Mouse (Mus musculus): ENCODE results near the gene Farsb. TPM values are rescaled to one million over a fixed set of nuclear protein-coding genes. Genes with fewer than 3 reads are reported as not detected.

Gene Farsb
- polyA plus RNA-seq, 1 experiment from 2014 or later: 154 TPM

DNA sequence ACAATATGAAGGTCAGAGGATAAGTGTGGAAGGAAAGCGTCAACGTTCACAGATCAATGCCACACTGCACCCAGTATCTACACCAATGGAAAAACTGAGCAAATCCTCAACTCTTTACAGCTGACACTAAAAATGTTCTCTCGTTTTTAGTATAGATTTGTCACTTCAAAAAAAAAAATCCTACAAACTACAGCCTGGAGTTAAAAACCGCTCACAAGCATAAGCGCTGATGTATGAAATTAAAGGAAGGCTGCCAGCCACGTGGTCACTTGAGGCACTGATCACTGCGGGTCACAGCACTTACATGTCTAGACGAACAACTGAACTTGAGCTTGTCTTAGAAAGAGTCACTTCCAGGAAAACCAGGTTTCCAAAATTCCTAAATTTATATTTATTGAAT, 34.8 kb downstream of the Farsb start:
- WGBS: 89% methylated on average over 8 of the region's 8 CpGs
- no peaks in the 10 kb centered on the region for H3K4me1 ChIP-seq
- H3K9ac ChIP-seq: no peak overlapping the region
- no peak for ATAC-seq (replicated peaks)
- H3K27ac ChIP-seq: no peak overlapping the region
- H3K27me3 ChIP-seq (replicated peaks): no peaks in the 10 kb centered on the region
- H3K4me3 ChIP-seq: no peak overlapping the region
- no peak overlapping the region for H3K4me2 ChIP-seq
- no peaks in the 10 kb centered on the region for H3K9me3 ChIP-seq
- peaks cover 19% of the 10 kb centered on the region; the same call in 1 of the 2 replicates for H3K36me3 ChIP-seq (replicated peaks)

- WGBS: 87% methylated on average over 6 of the region's 6 CpGs
- H3K4me2 ChIP-seq: no peak overlapping the region
- H3K27me3 ChIP-seq (replicated peaks): no peaks in the 10 kb centered on the region
- H3K27ac ChIP-seq: no peak overlapping the region
- H3K9me3 ChIP-seq: no peaks in the 10 kb centered on the region
- H3K9ac ChIP-seq: no peak overlapping the region
- H3K4me1 ChIP-seq: no peaks in the 10 kb centered on the region
- no peak for ATAC-seq (replicated peaks)
- peaks cover 15% of the 10 kb centered on the region; the same call in 1 of the 2 replicates for H3K36me3 ChIP-seq (replicated peaks)
- no peak overlapping the region for H3K4me3 ChIP-seq
These were observed 36.2 kb downstream of the Farsb start for GRCm38 (mm10) chr1:78452544-78452943.

DNA sequence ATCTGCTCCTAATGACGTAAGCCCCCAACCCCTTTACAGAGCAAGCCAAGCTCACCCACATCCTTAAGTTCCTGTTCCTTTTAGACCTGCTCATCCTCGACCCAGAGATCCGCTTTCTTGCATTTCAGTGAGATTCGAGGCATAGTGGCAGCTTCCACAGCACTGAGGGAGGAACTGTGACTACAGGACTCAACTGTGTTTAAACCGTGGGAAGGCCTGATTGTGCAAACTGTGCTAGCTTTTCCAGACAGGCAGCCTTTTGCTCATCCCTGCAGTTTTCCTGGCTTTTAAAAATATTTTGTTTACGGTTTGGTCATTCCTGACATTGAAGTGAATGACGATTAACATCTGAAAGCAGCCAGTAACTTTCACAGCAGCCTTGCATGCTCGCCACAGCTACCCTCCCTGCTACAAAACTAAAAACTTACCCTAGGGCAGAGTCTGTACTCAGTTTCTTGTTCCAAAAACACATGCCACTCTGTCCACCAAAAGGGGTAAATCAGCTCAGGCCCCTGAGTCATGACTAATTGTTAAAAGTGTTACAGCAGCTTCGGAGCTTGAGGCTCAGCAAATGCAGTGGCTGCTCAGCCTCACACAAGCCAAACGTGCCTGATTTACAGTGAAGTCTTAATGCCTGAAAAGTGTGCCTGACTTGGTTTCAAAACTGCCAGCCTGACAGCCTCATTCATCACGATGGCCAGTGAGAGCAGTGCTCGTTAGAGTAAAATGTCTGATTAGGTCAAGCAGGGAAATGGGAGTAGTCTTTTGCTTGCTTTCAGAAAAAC, 37.4 kb downstream of the Farsb start:
- Histone ChIP-seq H3K27ac (no peak overlapping the region), H3K27me3 (replicated peaks) (no peaks in the 10 kb centered on the region), H3K9me3 (no peaks in the 10 kb centered on the region), H3K4me1 (no peaks in the 10 kb centered on the region), H3K4me2 (no peak overlapping the region), H3K9ac (no peak overlapping the region), H3K4me3 (no peak overlapping the region), H3K36me3 (replicated peaks) (peaks cover 13% of the 10 kb centered on the region; the same call in 1 of the 2 replicates)
- WGBS: 76% methylated on average over 12 of the region's 12 CpGs
- no peak for ATAC-seq (replicated peaks)

GRCm38 (mm10) chr1:78448091-78448490, 40.6 kb downstream of the Farsb start:
- Histone ChIP-seq H3K4me3 (no peak overlapping the region), H3K27ac (no peak overlapping the region), H3K4me2 (no peak overlapping the region), H3K36me3 (replicated peaks) (peaks cover 12% of the 10 kb centered on the region; the same call in 1 of the 2 replicates), H3K9me3 (no peaks in the 10 kb centered on the region), H3K9ac (no peak overlapping the region), H3K27me3 (replicated peaks) (no peaks in the 10 kb centered on the region), H3K4me1 (no peaks in the 10 kb centered on the region)
- 0 out of 2 replicates have a peak, but pooled peaks have one; percentile 20 for ATAC-seq (replicated peaks)
- WGBS: 37% methylated on average over 1 of the region's 1 CpGs

DNA sequence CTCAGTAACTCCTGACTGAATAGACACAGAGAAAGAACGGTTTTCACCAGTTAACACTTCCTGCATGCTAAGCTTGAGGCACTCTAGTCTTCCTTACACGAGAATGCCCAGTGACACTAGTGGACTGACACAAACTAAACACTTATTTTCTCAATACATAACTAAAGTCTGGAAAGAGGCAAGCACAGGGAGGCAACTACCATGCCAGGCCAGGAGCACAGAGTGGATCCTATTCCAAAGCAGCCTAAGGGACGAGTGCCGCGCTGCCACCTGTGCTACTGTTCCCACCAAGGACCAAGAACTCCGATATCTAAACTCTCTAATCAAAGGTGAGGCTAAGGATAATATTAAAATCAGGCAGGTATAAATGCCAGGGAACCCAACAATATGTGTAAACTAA, 42.0 kb downstream of the Farsb start:
- H3K27me3 ChIP-seq (replicated peaks): no peaks in the 10 kb centered on the region
- no peak overlapping the region for H3K4me3 ChIP-seq
- H3K9ac ChIP-seq: no peak overlapping the region
- ATAC-seq (replicated peaks): no peak
- H3K4me2 ChIP-seq: no peak overlapping the region
- 95% methylated on average over 6 of the region's 6 CpGs for WGBS
- no peaks in the 10 kb centered on the region for H3K9me3 ChIP-seq
- H3K4me1 ChIP-seq: no peaks in the 10 kb centered on the region
- H3K36me3 ChIP-seq (replicated peaks): peaks cover 15% of the 10 kb centered on the region; the same call in 1 of the 2 replicates
- H3K27ac ChIP-seq: no peak overlapping the region

GRCm38 (mm10) chr1:78446232-78446631, 42.5 kb downstream of the Farsb start:
- no peaks in the 10 kb centered on the region for H3K27me3 ChIP-seq (replicated peaks)
- peaks cover 15% of the 10 kb centered on the region; the same call in 1 of the 2 replicates for H3K36me3 ChIP-seq (replicated peaks)
- H3K4me1 ChIP-seq: no peaks in the 10 kb centered on the region
- no peak overlapping the region for H3K4me3 ChIP-seq
- no peak overlapping the region for H3K27ac ChIP-seq
- H3K4me2 ChIP-seq: no peak overlapping the region
- WGBS: 92% methylated on average over 8 of the region's 8 CpGs
- no peak for ATAC-seq (replicated peaks)
- no peak overlapping the region for H3K9ac ChIP-seq
- no peaks in the 10 kb centered on the region for H3K9me3 ChIP-seq

DNA sequence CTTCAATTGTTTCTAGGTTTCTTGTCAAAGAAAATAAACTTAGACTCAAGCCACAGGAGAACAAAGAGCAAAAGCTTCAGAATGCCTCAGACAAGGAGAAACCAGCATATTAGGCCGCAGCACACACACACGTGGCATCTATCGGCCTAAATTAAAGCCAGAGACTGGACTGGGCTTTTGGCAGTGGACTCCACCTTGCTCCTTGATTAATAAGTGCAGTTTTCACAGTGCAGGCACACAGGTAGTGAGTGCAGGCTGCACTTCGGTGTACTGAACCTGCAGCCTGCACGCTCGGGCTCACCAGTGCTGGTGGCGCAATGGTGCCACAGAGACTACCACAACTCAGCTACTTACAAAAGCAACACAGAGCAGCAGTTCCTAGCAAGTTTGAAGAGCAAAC, 45.6 kb downstream of the Farsb start:
- Histone ChIP-seq H3K4me2 (no peak overlapping the region), H3K27me3 (replicated peaks) (no peaks in the 10 kb centered on the region), H3K4me3 (no peak overlapping the region), H3K36me3 (replicated peaks) (peaks cover 8% of the 10 kb centered on the region; the same call in 1 of the 2 replicates), H3K9ac (no peak overlapping the region), H3K9me3 (no peaks in the 10 kb centered on the region), H3K27ac (no peak overlapping the region), H3K4me1 (no peaks in the 10 kb centered on the region)
- ATAC-seq (replicated peaks): no peak
- 93% methylated on average over 7 of the region's 7 CpGs for WGBS

GRCm38 (mm10) chr1:78440716-78441115, 48.0 kb downstream of the Farsb start:
- Histone ChIP-seq H3K9me3 (no peaks in the 10 kb centered on the region), H3K4me1 (no peaks in the 10 kb centered on the region), H3K27ac (no peak overlapping the region), H3K27me3 (replicated peaks) (no peaks in the 10 kb centered on the region), H3K36me3 (replicated peaks) (peaks cover 8% of the 10 kb centered on the region; the same call in 1 of the 2 replicates), H3K4me3 (no peak overlapping the region), H3K9ac (no peak overlapping the region), H3K4me2 (no peak overlapping the region)
- no peak for ATAC-seq (replicated peaks)
- 93% methylated on average over 8 of the region's 8 CpGs for whole genome bisulfite sequencing

GRCm38 (mm10) chr1:78437150-78437549, 51.5 kb downstream of the Farsb start:
- Histone ChIP-seq H3K9ac (no peak overlapping the region), H3K4me1 (no peaks in the 10 kb centered on the region), H3K4me3 (no peak overlapping the region), H3K27ac (no peak overlapping the region), H3K27me3 (replicated peaks) (no peaks in the 10 kb centered on the region), H3K9me3 (no peaks in the 10 kb centered on the region), H3K36me3 (replicated peaks) (no peaks in the 10 kb centered on the region; the same call in 1 of the 2 replicates), H3K4me2 (no peak overlapping the region)
- no peak for ATAC-seq (replicated peaks)
- 72% methylated on average over 3 of the region's 3 CpGs for WGBS

GRCm38 (mm10) chr1:78436445-78436844, 52.3 kb downstream of the Farsb start:
- WGBS: 95% methylated on average over 1 of the region's 1 CpGs
- no peaks in the 10 kb centered on the region for H3K9me3 ChIP-seq
- no peak overlapping the region for H3K9ac ChIP-seq
- no peaks in the 10 kb centered on the region for H3K27me3 ChIP-seq (replicated peaks)
- no peak overlapping the region for H3K4me3 ChIP-seq
- H3K4me2 ChIP-seq: no peak overlapping the region
- H3K4me1 ChIP-seq: no peaks in the 10 kb centered on the region
- no peak overlapping the region for H3K27ac ChIP-seq
- H3K36me3 ChIP-seq (replicated peaks): no peaks in the 10 kb centered on the region; the same call in 1 of the 2 replicates
- ATAC-seq (replicated peaks): no peak

- Histone ChIP-seq H3K27me3 (replicated peaks) (no peaks in the 10 kb centered on the region), H3K4me2 (no peak overlapping the region), H3K4me3 (no peak overlapping the region), H3K9ac (no peak overlapping the region), H3K27ac (no peak overlapping the region), H3K36me3 (replicated peaks) (no peaks in the 10 kb centered on the region), H3K4me1 (no peaks in the 10 kb centered on the region), H3K9me3 (no peaks in the 10 kb centered on the region)
- no peak for ATAC-seq (replicated peaks)
- 83% methylated on average over 2 of the region's 2 CpGs for WGBS
These were observed 52.7 kb downstream of the Farsb start for GRCm38 (mm10) chr1:78435967-78436366.

GRCm38 (mm10) chr1:78433472-78433871, 55.2 kb downstream of the Farsb start:
- H3K9ac ChIP-seq: no peak overlapping the region
- no peaks in the 10 kb centered on the region for H3K9me3 ChIP-seq
- H3K4me2 ChIP-seq: no peak overlapping the region
- no peak for ATAC-seq (replicated peaks)
- no peaks in the 10 kb centered on the region for H3K27me3 ChIP-seq (replicated peaks)
- H3K27ac ChIP-seq: no peak overlapping the region
- WGBS: 95% methylated on average over 9 of the region's 9 CpGs
- no peak overlapping the region for H3K4me3 ChIP-seq
- no peaks in the 10 kb centered on the region for H3K36me3 ChIP-seq (replicated peaks)
- H3K4me1 ChIP-seq: no peaks in the 10 kb centered on the region

DNA sequence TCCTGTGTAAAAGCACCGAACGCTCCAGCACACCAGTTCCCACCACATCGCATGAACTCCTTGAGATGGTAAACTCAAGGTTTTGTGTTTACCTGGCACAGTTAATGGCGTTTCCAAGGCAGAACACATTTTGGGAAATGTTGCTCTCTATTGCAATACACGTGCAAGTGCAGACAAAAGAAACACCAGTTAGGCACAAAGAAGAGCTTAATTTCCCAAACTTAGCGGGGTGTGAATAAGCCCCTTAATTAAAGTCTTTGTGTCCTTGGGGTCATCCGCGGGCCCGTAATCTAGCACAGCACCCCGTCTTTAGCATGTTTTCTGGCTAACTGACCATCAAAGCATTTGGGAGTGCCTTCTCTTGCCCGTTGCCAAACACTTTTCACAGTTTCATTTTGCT, 59.8 kb downstream of the Farsb start:
- no peaks in the 10 kb centered on the region for H3K9me3 ChIP-seq
- no peak overlapping the region for H3K9ac ChIP-seq
- 19% methylated on average over 11 of the region's 11 CpGs for WGBS
- H3K27ac ChIP-seq: no peak overlapping the region
- H3K4me3 ChIP-seq: no peak overlapping the region
- H3K27me3 ChIP-seq (replicated peaks): no peaks in the 10 kb centered on the region
- no peaks in the 10 kb centered on the region; the same call in 1 of the 2 replicates for H3K36me3 ChIP-seq (replicated peaks)
- 0 out of 2 replicates have a peak, but pooled peaks cover 7% of the 10 kb centered on the region for H3K4me1 ChIP-seq
- ATAC-seq (replicated peaks): no peak
- no peak overlapping the region for H3K4me2 ChIP-seq
